Mouse (Mus musculus): ENCODE measurements around the gene Napsa. TPM values are rescaled to one million over a fixed set of nuclear protein-coding genes. Genes with fewer than 3 reads are reported as not detected.

Gene Napsa
- total and polyA plus RNA-seq, 2 experiments from 2014 or later: 0.79 TPM; not detected in 1

GRCm38 (mm10) chr7:44612192-44612591 lies 40.0 kb downstream of the Napsa start:
- ATAC-seq (ENCODE audit: low FRiP score) (no peak), DNase-seq (ENCODE audit: low spot score) (no peak)
- WGBS: 81% methylated on average over 7 of the region's 7 CpGs
- Histone ChIP-seq H3K4me2 (ENCODE audit: low read depth, low read length, poor library complexity, severe bottlenecking) (no peak overlapping the region), H3K27ac (ENCODE audit: low read depth, low read length) (no peak overlapping the region), H3K9ac (replicated peaks; ENCODE audit: low read length, poor library complexity, severe bottlenecking) (no peak overlapping the region), H3K9me3 (ENCODE audit: low read length) (no peaks in the 10 kb centered on the region), H3K4me3 (ENCODE audit: low read depth, low read length) (no peak overlapping the region), H3K27me3 (ENCODE audit: insufficient read depth, low read length) (peaks cover 11% of the 10 kb centered on the region; the same call in 1 of the 2 replicates), H3K36me3 (ENCODE audit: insufficient read depth, low read length) (no peaks in the 10 kb centered on the region), H3K4me1 (ENCODE audit: insufficient read depth, low read length) (no peaks in the 10 kb centered on the region)
- no peak for TF ChIP-seq CTCF (IDR thresholded peaks at IDR 0.05)

DNA sequence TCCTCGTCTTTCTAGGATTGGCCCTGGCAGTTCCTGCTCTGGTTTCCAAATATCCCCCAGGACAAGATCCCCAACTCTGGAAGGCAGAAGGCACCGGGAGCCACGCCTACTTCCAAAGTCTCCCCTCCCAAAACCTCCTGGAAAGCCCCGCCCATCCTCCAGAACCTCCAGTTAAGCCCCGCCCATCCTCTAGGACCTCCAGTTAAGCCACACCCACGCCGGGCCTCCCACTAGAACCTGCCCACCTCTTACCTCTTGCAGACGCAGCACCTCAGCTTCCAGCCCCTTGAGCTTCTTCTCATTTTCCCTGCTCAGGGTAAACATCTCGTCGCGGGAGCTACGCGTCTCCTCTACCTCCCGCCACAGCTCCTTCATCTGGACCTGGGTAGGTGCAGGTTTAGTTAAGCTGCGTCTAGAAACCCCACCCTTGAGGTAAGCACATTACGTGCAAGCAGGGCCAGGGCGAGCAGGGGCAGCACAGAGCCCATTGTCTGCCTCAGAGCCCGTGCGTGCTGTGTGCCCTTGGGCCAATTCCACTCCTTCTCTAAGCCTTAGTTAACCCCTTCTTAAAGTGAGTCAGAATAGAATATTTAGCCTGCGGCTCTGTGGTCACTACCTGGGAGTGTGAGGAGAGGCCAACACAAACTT lies 42.0 kb downstream of the Napsa start:
- ATAC-seq (ENCODE audit: low FRiP score): no peak
- TF ChIP-seq CTCF (IDR thresholded peaks at IDR 0.05): no peak
- H3K9me3 ChIP-seq (ENCODE audit: low read length): no peaks in the 10 kb centered on the region
- H3K36me3 ChIP-seq (ENCODE audit: insufficient read depth, low read length): no peaks in the 10 kb centered on the region
- H3K27ac ChIP-seq (ENCODE audit: low read depth, low read length): no peak overlapping the region
- no peaks in the 10 kb centered on the region for H3K4me1 ChIP-seq (ENCODE audit: insufficient read depth, low read length)
- DNase-seq (ENCODE audit: low spot score): no peak
- 0 out of 2 replicates have a peak overlapping the region, but pooled peaks have one; percentile 2 for H3K4me3 ChIP-seq (ENCODE audit: low read depth, low read length)
- H3K27me3 ChIP-seq (ENCODE audit: insufficient read depth, low read length): peaks cover 11% of the 10 kb centered on the region; the same call in 1 of the 2 replicates
- H3K4me2 ChIP-seq (ENCODE audit: low read depth, low read length, poor library complexity, severe bottlenecking): peak overlapping the region; percentile 35
- WGBS: 10% methylated on average over 20 of the region's 20 CpGs
- no peak overlapping the region for H3K9ac ChIP-seq (replicated peaks; ENCODE audit: low read length, poor library complexity, severe bottlenecking)

GRCm38 (mm10) chr7:44615309-44615708 lies 43.1 kb downstream of the Napsa start:
- Histone ChIP-seq H3K36me3 (ENCODE audit: insufficient read depth, low read length) (no peaks in the 10 kb centered on the region), H3K4me1 (ENCODE audit: insufficient read depth, low read length) (no peaks in the 10 kb centered on the region), H3K9ac (replicated peaks; ENCODE audit: low read length, poor library complexity, severe bottlenecking) (no peak overlapping the region), H3K9me3 (ENCODE audit: low read length) (no peaks in the 10 kb centered on the region), H3K27me3 (ENCODE audit: insufficient read depth, low read length) (peaks cover 11% of the 10 kb centered on the region; the same call in 1 of the 2 replicates), H3K4me3 (ENCODE audit: low read depth, low read length) (no peak overlapping the region), H3K4me2 (ENCODE audit: low read depth, low read length, poor library complexity, severe bottlenecking) (no peak overlapping the region), H3K27ac (ENCODE audit: low read depth, low read length) (no peak overlapping the region)
- TF ChIP-seq CTCF (IDR thresholded peaks at IDR 0.05): no peak
- DNase-seq (ENCODE audit: low spot score) (no peak), ATAC-seq (ENCODE audit: low FRiP score) (no peak)
- 11% methylated on average over 10 of the region's 10 CpGs for WGBS

- Histone ChIP-seq H3K4me3 (ENCODE audit: low read depth, low read length) (no peak overlapping the region), H3K4me1 (ENCODE audit: insufficient read depth, low read length) (no peaks in the 10 kb centered on the region), H3K4me2 (ENCODE audit: low read depth, low read length, poor library complexity, severe bottlenecking) (no peak overlapping the region), H3K9ac (replicated peaks; ENCODE audit: low read length, poor library complexity, severe bottlenecking) (no peak overlapping the region), H3K27me3 (ENCODE audit: insufficient read depth, low read length) (peaks cover 11% of the 10 kb centered on the region; the same call in 1 of the 2 replicates), H3K9me3 (ENCODE audit: low read length) (no peaks in the 10 kb centered on the region), H3K36me3 (ENCODE audit: insufficient read depth, low read length) (no peaks in the 10 kb centered on the region), H3K27ac (ENCODE audit: low read depth, low read length) (no peak overlapping the region)
- 80% methylated on average over 14 of the region's 14 CpGs for WGBS
- TF ChIP-seq CTCF (IDR thresholded peaks at IDR 0.05): no peak
- DNase-seq (ENCODE audit: low spot score) (no peak), ATAC-seq (ENCODE audit: low FRiP score) (no peak)
These were observed 43.8 kb downstream of the Napsa start for GRCm38 (mm10) chr7:44615987-44616386.

DNA sequence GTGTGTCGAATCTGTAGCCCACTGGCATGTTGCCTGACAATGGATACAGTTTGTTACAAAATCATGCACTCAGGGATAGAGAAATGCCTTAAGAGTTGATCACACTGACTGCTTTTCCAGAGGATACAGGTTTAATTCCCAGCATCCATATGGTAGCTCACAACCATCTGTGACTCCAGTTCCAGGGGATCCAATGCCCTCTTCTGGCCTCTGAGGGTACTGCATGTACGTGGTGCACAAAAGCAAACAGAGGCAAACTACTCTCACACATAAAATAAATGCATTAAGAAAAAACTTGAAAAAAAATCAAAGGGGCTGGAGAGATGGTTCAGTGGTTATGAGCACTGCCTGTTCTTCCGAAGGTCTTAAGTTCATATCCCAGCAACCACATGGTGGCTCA lies 44.9 kb downstream of the Napsa start:
- Histone ChIP-seq H3K4me3 (ENCODE audit: low read depth, low read length) (no peak overlapping the region), H3K9me3 (ENCODE audit: low read length) (no peaks in the 10 kb centered on the region), H3K27me3 (ENCODE audit: insufficient read depth, low read length) (peaks cover 11% of the 10 kb centered on the region; the same call in 1 of the 2 replicates), H3K4me1 (ENCODE audit: insufficient read depth, low read length) (no peaks in the 10 kb centered on the region), H3K27ac (ENCODE audit: low read depth, low read length) (no peak overlapping the region), H3K36me3 (ENCODE audit: insufficient read depth, low read length) (no peaks in the 10 kb centered on the region), H3K9ac (replicated peaks; ENCODE audit: low read length, poor library complexity, severe bottlenecking) (no peak overlapping the region), H3K4me2 (ENCODE audit: low read depth, low read length, poor library complexity, severe bottlenecking) (no peak overlapping the region)
- no peak for DNase-seq (ENCODE audit: low spot score)
- TF ChIP-seq CTCF (IDR thresholded peaks at IDR 0.05): peak; percentile 46
- no peak for ATAC-seq (ENCODE audit: low FRiP score)
- WGBS: 80% methylated on average over 3 of the region's 3 CpGs

GRCm38 (mm10) chr7:44623714-44624542 lies 51.7 kb downstream of the Napsa start:
- ATAC-seq (ENCODE audit: low FRiP score): no peak
- Histone ChIP-seq H3K9me3 (ENCODE audit: low read length) (no peaks in the 10 kb centered on the region), H3K27me3 (ENCODE audit: insufficient read depth, low read length) (no peaks in the 10 kb centered on the region), H3K36me3 (ENCODE audit: insufficient read depth, low read length) (no peaks in the 10 kb centered on the region), H3K9ac (replicated peaks; ENCODE audit: low read length, poor library complexity, severe bottlenecking) (no peak overlapping the region), H3K27ac (ENCODE audit: low read depth, low read length) (no peak overlapping the region), H3K4me2 (ENCODE audit: low read depth, low read length, poor library complexity, severe bottlenecking) (no peak overlapping the region), H3K4me1 (ENCODE audit: insufficient read depth, low read length) (no peaks in the 10 kb centered on the region), H3K4me3 (ENCODE audit: low read depth, low read length) (no peak overlapping the region)
- TF ChIP-seq CTCF (IDR thresholded peaks at IDR 0.05): no peak
- no peak for DNase-seq (ENCODE audit: low spot score)
- WGBS: 52% methylated on average over 18 of the region's 18 CpGs

Measured in midbrain, postnatal 0 days (tissue).